Mouse (Mus musculus) c-Kit-positive CD71-negative TER-119-negative erythroid progenitor cells, embryonic 14.5 days (primary cell): Measurements from ENCODE around the gene 2310022A10Rik.

Experiments
- DNase-seq: peaks from one replicate; pipeline ENCODE4 v3.0.0-alpha.2; 2013; ENCODE audit warnings: low read depth

Gene 2310022A10Rik

GRCm38 (mm10) chr7:27541431-27541830, 11.6 kb upstream of the 2310022A10Rik start:
- no peak for DNase-seq

- no peak for DNase-seq
These were observed 11.1 kb upstream of the 2310022A10Rik start for GRCm38 (mm10) chr7:27541922-27542321.

GRCm38 (mm10) chr7:27542392-27543033, 10.5 kb upstream of the 2310022A10Rik start:
- DNase-seq, result peak; percentile 72

- no peak for DNase-seq
These were observed 10.0 kb upstream of the 2310022A10Rik start for GRCm38 (mm10) chr7:27543065-27543464.

- no peak for DNase-seq
These were observed 9.2 kb upstream of the 2310022A10Rik start for GRCm38 (mm10) chr7:27543851-27544250.

GRCm38 (mm10) chr7:27544675-27545370, 8.2 kb upstream of the 2310022A10Rik start:
- no peak for DNase-seq

GRCm38 (mm10) chr7:27549597-27549996, 3.4 kb upstream of the 2310022A10Rik start:
- no peak for DNase-seq

GRCm38 (mm10) chr7:27552070-27552469, 963 bp upstream of the 2310022A10Rik start:
- DNase-seq, result no peak

- DNase-seq, result no peak
These were observed 7.4 kb downstream of the 2310022A10Rik start for GRCm38 (mm10) chr7:27560291-27560887.

- no peak for DNase-seq
These were observed 7.9 kb downstream of the 2310022A10Rik start for GRCm38 (mm10) chr7:27560978-27561377.

GRCm38 (mm10) chr7:27569580-27570224, 16.7 kb downstream of the 2310022A10Rik start:
- no peak for DNase-seq

GRCm38 (mm10) chr7:27572133-27572532, 19.1 kb downstream of the 2310022A10Rik start:
- DNase-seq, result no peak

GRCm38 (mm10) chr7:27574124-27574880, 21.3 kb downstream of the 2310022A10Rik start:
- no peak for DNase-seq

GRCm38 (mm10) chr7:27576914-27577313, 23.9 kb downstream of the 2310022A10Rik start:
- DNase-seq, result no peak

GRCm38 (mm10) chr7:27577589-27577988, 24.6 kb downstream of the 2310022A10Rik start:
- no peak for DNase-seq

GRCm38 (mm10) chr7:27578465-27578864, 25.4 kb downstream of the 2310022A10Rik start:
- no peak for DNase-seq

- DNase-seq, result no peak
These were observed 27.5 kb downstream of the 2310022A10Rik start for GRCm38 (mm10) chr7:27580380-27581174.

GRCm38 (mm10) chr7:27586861-27587260, 33.8 kb downstream of the 2310022A10Rik start:
- no peak for DNase-seq

GRCm38 (mm10) chr7:27587741-27588140, 34.7 kb downstream of the 2310022A10Rik start:
- DNase-seq, result no peak

GRCm38 (mm10) chr7:27590088-27590487, 37.1 kb downstream of the 2310022A10Rik start:
- DNase-seq, result no peak

- no peak for DNase-seq
These were observed 37.7 kb downstream of the 2310022A10Rik start for GRCm38 (mm10) chr7:27590566-27591213.
